Mouse (Mus musculus) left cerebral cortex, postnatal 4 days (tissue): ENCODE data around the gene Fbxw11. TPM values are rescaled to one million over a fixed set of nuclear protein-coding genes. Genes with fewer than 3 reads are reported as not detected.
"Not testable (repeated sequence)": the region's sequence is repeated elsewhere in the genome, so short reads cannot be mapped to it uniquely, and the experiment has no call there.

ENCODE experiments used
- DNase-seq: peaks from one replicate; pipeline ENCODE4 v3.0.0-alpha.2; 2022
- intact Hi-C: fragments of 180-260 bp; cut with DNase I; formaldehyde crosslinking; loops from one replicate; pipeline ENCODE4 v1.15.1; 2025
- total RNA-seq, 2 experiments: library from RNA; stranded (reverse); gene quantifications; 2 replicates each; pipeline ENCODE4 v1.2.3; 2021

The Fbxw11 gene
- total RNA-seq, 2 experiments from 2014 or later, result 124 to 127 TPM

DNA sequence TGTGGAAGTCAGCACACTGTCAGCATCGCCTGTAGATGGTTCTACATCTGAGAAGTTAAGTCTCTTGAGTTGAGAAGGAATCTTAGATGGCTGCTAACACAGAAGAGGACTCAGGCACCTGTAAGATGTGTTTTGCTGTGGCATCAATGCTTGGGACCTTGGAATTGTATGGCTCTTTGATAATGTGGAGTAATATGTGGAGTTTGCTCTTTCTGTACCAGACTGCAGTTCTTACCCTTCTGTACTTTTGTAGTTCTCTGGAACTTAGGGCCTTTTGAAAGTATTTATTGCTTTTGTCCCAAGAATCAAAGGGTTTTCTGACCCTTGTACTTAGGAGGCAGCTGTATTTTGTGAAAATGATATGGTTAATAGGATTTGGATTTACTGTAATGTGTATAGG lies 9.2 kb downstream of the Fbxw11 start:
- intact Hi-C loops, result no loop called here
- DNase-seq, result no peak

DNA sequence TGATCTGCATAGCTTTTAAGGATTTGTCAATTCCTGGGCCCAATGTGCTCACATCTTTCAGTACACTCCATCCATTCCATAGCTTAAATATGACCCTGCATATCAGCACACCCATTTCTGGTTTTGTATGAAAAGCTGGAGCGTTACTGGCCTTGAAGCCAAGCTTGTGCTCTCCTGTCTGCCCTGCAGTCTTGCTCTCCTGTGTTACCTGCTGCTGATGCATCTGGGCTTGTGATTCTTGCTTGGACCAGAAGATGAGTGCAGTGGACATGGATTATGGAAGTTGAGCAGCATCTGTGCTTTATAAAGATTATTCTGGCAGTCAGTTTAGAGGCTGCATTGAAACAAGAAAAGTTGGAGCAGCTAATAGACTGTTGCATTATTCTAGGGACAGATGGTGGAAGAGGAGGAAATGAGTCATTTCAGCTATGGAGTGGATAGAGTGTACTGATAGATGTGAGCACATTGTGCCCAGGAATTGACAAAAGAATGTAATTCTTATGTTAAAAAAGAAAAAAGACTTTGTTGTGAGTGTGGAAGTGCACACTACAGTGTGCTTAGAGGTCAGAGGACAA lies 19.6 kb downstream of the Fbxw11 start:
- intact Hi-C loops, result no loop called here
- DNase-seq, result no peak

DNA sequence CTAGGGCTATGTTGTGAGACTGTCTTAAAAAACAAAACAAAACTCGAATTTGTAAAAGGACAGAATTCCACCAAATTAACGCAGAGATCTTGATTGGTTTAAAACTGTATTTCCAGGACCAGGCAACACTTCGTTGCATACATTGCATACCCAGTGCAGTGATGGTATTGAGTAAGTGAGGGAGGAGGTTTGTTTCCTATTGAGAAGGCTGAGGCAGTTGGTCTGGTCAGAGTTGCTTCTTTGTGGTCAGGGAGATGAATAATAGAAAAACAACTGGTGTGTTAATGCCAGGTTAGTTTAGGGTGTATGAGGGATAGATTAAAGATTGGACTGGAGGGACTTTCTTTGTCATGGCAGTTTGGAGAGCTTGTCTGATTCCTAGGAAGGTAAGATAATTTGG lies 23.1 kb downstream of the Fbxw11 start:
- no peak for DNase-seq
- intact Hi-C loops, result no loop called here

DNA sequence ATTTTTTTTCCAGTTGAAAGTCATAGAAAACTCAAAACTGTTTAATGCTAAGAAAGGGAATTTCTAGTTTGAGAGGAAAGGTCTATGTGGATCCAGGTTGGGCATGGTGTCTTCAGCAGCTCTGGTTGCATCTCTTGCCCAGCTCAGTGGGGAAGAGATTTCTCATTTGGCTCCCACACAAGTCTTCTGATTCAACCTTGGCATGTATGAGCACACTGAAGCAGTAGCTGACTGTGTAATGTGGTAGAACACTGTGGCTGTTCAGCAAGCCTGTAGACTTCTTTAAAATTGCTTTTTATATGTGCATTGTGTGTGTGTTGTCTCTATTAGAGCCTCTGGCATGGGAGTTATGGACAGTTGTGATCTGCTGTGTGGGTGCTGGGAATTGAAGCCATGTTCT lies 24.5 kb downstream of the Fbxw11 start:
- intact Hi-C loops, result no loop called here
- no peak for DNase-seq

DNA sequence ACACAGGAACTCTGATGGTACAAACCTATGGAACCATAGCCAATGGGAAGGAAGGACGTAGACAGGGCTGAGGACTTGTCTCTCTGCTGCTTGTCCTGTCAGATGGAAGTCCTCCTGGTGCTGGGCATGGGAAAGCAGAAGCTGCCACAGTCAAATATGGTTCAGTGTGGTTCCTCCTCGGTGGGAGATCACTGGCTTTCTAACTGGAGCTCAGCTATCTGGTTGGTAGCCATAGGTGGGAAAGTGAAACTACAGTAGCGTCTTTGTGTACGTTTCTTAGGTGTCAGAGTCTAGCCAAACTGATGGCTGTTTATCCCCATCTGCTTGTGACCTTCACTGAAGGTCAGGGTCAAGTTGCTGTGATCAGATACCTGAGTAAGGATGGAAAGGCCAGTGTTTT lies 29.0 kb downstream of the Fbxw11 start:
- DNase-seq, result no peak
- intact Hi-C loops, result no loop called here

DNA sequence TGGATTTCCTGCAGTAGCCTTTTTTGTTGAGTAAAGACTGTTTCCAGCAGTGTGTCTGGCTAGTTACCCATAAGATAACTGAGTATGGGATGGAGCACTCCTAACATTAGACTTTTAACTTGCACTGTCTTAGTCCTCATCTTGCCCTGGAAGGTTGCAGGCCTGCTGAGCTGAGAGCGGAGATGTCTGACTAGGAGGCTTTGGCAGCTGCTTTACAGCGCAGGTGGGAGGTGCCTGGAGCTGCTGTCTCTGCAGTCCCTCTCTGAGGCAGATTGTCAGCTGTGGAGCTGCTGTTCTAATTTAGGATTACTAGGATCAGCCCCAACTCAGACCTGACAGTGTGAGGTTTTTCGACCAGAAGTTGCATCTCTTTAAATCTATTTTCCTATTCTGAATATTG lies 34.3 kb downstream of the Fbxw11 start:
- intact Hi-C loops, result no loop called here
- DNase-seq, result peak; percentile 5

DNA sequence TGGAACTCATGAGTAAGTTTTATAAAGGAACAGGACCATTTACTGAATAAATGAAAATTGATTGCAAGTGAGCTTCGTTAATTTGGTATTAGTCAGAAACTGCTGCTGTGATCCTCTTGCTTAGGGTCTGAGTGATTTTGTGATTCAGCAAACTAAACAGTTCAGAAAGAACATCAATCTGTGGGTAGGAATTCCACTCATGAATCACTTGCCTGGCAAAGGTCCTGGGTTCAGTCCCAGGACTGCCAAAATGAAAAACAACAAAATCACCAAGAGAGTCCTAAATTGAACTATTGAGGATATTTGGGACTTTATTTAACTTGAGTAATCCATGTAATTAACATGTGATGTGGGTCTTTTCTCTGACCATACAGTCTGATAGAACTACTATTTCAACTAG lies 35.3 kb downstream of the Fbxw11 start:
- intact Hi-C loops, result no loop called here
- DNase-seq, result no peak

DNA sequence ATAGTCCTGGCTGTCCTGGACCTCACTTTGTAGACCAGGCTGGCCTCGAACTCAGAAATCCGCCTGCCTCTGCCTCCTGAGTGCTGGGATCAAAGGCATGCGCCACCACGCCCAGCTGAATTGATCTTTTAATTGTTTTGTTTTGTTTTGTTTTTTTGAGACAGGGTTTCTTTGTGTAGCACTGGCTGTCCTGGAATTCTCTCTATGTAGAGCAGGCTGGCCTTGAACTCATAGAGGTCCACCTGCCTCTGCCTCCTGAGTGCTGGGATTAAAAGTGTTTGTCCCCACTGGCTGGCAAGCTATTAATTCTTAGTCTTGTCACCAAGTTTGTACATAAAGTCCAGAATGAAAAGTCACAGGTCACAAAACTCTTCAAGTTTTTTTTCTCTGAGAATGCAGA lies 36.6 kb downstream of the Fbxw11 start:
- intact Hi-C loops, DNase-seq: not testable (repeated sequence)

DNA sequence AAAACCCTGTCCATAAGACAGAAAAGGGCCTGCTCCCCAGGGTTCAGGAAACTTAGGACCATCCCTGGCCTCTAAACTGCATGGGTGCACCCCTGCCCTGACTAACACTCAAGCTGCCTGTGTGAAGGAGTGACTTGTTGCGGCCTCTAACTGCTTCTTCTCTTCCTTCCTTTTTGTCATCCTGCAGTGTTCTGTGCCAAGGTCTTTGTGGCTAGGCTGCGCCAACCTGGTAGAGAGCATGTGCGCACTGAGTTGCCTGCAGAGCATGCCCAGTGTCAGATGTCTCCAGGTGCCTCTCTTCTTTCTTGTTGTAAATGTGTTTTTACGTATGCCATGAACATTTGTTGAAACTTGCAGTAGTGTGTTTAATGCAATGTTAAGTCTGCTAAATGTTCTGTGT lies 37.5 kb downstream of the Fbxw11 start:
- intact Hi-C loops, result no loop called here
- no peak for DNase-seq

DNA sequence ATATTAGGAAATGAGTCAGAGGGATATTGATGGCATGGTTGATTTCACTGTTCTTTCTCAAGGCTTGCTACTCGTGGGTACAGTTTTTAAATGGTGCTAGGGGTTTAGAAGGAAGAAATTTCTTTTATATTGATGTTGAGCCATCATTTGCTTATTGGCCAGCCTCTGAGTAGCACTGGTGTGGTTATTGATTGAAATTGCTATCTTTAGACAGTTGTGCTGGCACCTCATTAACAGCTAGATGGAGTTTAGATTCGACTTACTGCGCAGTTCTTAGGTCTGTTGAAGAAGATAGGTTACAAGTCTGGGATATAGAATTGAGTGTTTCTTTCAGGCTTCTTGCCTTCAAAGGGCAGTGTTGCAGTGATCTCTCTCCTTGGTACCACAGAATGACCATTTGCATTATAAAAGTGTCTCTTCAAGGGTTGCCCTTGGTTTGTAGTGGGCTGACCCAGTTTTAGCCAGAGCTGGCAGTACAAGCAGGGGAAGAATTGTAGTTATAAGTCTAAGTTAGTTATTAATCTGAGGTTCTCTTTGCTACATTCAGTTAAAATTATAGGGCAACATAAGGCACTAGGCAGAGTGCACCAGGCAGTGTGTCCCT lies 38.8 kb downstream of the Fbxw11 start:
- intact Hi-C loops, result no loop called here
- DNase-seq, result no peak

DNA sequence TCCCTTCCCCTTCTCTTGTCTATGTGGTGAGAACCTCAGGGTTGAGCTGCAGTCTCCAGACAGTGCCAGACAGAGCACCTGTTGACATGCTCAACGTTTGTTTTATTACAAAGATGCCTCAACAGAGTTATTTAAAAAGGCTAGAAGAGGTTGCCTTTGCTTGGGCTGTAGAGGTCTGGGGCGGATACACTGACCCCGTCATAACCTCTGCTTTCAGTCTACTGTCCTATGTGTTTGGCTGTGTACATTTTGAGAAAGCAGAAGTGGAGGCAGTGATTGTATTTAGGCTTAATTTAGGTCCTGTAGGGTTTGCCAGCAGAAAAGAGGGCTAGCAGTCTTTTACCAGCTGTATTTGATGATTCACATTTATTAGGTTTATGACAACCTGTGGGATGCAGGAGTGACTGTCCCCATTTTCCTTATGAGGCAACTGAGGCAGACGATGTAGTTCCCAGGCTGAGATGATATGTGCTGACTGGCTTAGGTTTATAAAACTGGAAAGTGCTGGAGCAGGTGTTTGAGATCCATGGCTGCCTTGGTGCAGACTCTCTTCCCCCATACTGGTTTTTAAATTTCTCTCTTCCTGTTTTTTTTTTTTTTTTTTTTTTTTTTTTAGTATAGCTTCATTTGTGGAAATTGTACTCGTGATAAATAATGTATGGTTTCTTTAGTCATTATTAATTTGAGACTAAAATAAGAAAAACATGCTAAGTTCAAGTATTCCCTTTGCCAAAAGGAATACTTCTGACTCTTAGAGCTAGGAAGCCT lies 40.0 kb downstream of the Fbxw11 start:
- intact Hi-C loops, result no loop called here
- no peak for DNase-seq

DNA sequence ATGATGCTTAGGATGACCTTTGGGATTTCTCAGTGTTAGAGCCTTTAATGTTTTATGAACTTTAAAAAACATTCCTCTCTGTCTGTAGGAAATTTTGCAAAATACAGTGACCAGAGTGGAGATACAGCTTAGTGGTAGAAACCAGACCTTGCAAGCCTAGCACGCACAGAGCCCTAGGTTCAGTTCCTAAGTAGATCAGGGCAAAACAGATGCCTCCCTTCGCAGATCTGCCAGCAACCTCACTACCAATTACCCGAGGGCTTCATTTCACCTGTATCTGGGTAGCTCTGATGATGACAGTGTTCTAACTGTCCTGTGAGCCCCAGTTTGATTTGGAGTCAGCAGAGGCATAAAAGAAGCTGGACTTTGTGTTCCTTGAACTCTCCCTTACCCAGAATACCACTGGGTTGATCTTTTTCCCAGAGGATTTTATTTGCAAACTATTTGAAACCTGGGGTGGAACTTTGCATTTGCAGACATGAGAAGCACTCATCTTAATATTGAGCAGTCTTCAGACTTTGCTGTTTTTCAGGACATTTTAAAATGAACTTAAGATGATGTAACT lies 42.2 kb downstream of the Fbxw11 start:
- intact Hi-C loops, result no loop called here

DNA sequence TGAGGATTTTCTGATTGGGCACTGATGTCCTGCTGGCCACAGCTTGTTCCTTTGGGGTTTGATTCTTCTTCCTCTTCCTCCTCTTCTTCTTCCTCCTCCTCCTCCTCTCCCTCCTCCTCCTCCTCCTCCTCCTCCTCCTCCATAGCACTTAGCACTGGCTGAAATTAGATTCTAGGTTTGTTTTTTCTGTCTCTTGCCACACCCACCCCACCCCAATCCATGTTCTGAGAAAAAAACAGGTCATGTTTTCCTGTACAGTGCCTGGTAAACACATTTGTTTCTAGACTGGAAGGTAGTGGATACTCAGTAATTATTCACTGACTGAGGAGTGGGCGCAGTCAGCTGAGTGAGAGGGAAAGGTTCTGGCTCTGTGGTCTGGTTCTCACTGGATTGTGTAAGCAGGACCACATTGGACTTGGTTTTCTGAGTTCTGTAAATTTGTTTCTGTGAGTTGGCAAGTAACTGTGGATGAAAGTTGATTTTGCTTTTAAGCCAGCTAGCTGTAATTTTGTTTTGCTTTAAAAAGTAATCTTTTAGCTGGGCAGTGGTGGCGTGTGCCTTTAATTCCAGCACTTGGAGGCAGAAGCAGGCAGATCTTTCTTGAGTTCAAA lies 45.8 kb downstream of the Fbxw11 start:
- intact Hi-C loops, result no loop called here
- DNase-seq, result no peak

More for the DNA sequence above, 42.2 kb downstream of the Fbxw11 start:
- no peak for DNase-seq

DNA sequence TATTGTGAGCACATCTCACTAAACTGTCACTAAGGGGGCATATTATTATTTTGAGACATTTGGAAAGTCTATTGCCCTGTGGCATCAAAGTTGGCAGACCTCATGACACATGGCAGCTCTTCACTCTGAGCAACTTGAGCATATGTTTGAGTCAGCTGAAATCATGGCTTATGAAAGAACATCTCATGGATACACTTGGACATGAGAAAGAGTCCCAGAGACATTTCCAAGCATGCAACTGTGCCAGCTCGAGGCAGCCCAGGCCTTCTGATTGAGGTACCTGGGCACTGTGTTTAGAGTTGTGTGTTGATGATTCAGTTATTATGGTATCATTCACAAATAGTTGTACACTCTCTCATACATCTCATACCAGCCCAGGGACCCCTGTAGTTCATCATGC lies 47.0 kb downstream of the Fbxw11 start:
- DNase-seq, result no peak
- intact Hi-C loops, result no loop called here

DNA sequence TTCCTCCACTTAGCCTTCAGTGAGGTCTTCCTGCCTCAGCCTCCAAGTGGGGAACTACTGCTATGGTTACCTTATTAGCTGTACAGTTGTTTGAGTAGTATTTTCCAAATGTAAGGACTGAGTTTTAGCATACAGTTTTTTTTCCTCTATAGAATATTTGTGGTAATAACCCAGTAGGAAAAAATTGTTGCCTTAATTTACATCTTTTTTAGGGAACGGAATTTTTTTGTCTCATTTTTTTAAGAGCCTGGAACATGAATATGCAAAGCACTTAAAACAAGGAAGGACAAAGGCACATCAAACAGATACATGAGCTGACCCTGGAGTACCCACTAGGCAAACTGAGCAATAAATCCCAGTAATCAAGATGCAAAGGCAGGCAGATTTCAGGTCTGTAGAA lies 50.3 kb downstream of the Fbxw11 start:
- DNase-seq, result no peak
- intact Hi-C loops, result loop anchor here (10.0 kb wide), 2 partner anchors 48 to 938 kb away; partner anchors contain the start of gene Fbxw11

DNA sequence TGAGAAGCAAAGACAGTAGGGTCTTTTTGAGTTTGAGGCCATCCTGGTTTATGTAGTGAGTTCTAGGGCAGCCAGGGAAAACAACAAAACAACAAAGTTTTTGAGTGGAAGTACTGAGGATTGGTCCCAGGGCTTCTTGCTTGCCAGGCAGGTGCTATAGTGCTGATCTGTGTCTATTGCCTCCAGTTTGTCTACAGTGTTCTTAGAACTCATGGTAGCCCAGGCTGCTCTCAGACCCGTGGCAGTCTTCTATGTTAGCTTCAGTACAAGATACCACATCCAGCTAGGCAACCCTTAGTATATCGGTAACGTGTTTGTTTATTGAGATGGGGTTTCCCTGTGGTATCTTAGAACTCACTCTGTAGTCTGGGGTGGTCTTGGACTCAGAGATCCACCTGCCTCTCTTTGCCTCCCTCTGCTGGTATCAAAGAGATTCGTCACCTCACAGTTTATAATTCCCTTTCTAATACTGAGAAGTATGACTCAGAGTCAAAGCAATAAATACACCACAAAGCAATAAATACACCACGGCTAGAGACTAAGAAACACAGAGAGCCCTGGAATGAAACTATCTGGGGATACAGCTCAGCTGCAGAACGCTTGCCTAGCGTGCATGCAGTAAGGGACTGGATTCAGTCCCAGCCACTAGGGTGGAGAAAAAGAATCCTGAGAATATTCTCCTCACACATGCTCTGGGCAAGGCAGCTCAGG lies 51.1 kb downstream of the Fbxw11 start:
- intact Hi-C loops, result loop anchor here (10.0 kb wide), 2 partner anchors 49 to 939 kb away; partner anchors contain the start of gene Fbxw11
- no peak for DNase-seq

DNA sequence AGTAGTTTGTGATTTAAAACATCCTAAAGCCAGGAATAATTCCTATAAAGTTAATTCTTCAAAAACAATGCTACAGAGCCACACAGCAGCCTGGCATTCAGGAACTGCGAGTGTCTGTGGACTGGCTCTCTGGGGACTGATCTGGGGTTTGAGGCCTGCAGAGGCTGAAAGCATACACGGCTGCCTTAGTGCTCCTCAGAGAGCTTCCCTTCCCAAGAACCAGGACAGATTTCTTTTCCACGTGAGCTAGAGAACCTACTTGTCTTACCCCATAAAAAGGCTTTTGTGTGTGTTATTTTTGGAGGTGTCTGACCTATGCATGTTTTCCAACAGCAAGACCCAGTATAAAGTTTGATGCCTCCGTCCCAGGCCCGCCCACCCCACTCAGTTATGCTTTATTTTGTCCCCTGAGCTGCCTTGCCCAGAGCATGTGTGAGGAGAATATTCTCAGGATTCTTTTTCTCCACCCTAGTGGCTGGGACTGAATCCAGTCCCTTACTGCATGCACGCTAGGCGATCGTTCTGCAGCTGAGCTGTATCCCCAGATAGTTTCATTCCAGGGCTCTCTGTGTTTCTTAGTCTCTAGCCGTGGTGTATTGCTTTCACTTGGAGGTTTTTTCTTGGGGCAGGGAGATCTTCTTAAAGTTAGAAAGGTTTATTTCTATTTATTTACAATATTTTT lies 51.9 kb downstream of the Fbxw11 start:
- intact Hi-C loops, result loop anchor here (10.0 kb wide), 2 partner anchors 50 to 940 kb away; partner anchors contain the start of gene Fbxw11
- not testable (repeated sequence) for DNase-seq

DNA sequence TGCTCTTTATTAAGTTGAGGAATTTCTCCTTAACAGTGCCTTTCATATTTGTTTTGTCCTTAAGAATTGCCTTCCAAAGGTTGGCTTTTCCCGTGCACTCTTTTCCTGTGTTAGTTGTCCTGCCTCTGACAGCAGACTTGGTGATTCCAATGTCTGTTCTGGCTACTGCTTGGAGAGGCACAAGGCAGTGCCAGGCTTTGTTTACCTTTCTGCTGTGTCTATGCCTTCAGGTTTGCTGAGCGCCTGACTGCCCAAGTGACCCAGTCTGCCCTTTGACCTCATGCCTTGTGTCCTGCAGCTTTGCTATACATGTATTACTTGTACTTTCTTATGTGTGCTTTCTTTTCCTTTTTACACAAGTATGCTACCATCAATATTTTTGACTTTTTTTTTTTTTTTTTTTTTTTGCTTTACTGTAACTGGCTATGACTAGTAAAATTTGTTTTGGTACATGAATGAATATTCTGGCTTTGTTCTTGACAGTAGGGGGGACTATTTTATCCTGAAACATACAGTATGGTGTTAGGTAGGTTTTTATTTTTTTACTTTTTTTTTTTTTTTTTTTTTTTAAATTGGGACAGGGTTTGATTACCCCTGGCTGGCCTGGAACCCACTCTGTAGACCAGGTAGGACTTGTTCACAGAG lies 54.0 kb downstream of the Fbxw11 start:
- no peak for DNase-seq
- intact Hi-C loops, result loop anchor here (10.0 kb wide), 2 partner anchors 52 to 942 kb away; partner anchors contain the start of gene Fbxw11

DNA sequence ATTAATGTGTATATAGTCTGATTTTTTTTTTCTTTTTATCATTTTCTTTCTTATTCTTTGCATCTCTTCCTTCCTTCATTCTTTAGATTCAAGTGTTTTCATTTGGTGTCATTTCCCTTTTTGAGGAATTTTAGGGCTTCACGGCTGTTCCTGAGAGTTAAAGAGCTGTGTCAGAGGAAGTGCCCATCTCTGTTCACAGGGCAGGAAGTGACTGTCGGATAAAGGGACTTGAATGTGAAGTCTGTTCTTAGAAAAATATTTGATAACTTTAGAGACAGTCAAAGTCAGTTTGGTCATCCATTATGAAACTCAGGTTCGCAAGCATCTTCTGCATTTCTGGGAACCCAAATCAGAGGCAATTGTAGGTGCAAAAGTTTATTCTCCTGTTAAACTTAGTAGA lies 55.2 kb downstream of the Fbxw11 start:
- intact Hi-C loops, result loop anchor here (10.0 kb wide), 2 partner anchors 53 to 943 kb away; partner anchors contain the start of gene Fbxw11
- DNase-seq, result no peak
